Mouse (Mus musculus): ENCODE results near the gene Ifna7.

Ifna7 gene

DNA sequence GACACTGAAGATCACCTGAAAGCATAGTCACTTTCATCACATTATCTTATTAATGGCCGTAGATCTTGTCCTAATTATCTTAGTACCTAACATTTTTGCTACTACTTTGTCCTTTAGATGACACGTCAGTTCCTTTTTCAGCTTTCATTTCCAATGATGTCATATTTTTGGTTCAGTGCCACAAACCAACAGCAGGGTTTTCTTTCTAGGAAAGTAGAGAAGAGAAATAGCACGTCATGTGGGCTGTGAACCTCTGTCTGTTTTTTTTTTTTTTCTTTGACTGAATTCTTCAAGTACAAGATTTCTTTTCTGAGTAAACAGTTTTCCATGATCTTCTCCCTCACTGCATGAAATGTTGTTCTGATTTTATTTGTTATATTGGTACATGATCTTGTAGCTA lies 24.0 kb downstream of the Ifna7 start:
- DNase-seq (ENCODE audit: low read depth, low spot score) = no peak

DNA sequence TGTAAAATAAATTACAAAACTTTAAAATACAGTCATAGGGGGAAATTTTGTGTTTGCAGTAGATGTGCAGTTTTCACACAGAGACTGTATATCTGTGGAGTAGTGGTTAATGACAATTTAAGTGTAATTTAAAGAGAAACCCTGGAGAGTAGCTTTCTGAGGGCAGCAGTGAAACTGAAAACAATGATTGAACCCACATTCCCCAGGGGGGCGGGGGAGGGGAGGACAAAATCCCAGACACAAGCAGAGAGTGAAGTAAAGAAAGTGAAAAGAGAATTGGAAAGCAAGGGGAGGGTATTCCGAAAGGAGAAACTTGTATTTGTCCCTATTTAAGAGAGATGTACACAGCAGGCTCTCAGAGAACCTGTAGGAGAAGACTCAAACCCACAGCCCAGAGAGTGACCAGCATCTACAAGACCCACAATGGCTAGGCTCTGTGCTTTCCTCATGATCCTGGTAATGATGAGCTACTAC lies 25.4 kb downstream of the Ifna7 start, which contains the start of gene Ifna4:
Gene Ifna4, plus strand, starts transcription at position 424 of the 474 bp plus-strand sequence.
- no peak for DNase-seq (ENCODE audit: low read depth, low spot score)

DNA sequence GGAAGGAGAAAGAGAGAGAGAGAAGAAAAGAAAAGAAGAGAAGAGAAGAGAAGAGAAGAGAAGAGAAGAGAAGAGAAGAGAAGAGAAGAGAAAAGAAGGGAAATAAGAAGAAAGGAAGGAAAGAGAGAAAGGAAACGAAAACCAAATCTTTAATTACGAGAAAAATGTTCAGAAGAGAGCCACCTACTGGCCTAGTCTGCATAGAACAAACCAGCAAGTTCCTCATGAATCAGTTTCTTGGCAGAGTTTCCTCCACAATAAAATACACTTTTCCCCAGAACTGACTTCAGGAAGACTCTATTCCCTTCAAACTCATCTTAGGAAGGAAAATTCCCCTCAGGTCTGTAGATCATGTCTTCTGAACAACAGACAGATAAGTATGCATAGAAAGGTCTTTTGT lies 29.3 kb downstream of the Ifna7 start:
- no peak for DNase-seq (ENCODE audit: low read depth, low spot score)

DNA sequence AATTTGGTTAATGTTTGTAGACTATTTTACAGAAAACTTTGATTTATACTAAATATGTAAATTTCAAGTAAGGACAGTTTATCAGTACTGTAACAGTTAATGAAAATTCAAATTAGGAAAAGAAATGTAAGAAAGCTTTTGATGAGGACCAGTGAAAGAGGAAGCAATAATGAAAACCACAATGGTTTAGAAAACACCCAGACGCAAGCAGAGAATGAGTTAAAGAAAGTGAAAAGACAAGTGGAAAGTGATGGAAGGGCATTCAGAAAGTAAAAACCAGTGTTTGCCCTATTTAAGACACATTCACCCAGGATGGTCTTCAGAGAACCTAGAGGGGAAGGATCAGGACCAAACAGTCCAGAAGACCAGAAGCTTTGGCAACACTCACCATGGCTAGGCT lies 33.7 kb downstream of the Ifna7 start, which contains the start of gene Ifna1:
Gene Ifna1, plus strand, starts transcription at position 390 of the 400 bp plus-strand sequence.
- no peak for DNase-seq (ENCODE audit: low read depth, low spot score)

DNA sequence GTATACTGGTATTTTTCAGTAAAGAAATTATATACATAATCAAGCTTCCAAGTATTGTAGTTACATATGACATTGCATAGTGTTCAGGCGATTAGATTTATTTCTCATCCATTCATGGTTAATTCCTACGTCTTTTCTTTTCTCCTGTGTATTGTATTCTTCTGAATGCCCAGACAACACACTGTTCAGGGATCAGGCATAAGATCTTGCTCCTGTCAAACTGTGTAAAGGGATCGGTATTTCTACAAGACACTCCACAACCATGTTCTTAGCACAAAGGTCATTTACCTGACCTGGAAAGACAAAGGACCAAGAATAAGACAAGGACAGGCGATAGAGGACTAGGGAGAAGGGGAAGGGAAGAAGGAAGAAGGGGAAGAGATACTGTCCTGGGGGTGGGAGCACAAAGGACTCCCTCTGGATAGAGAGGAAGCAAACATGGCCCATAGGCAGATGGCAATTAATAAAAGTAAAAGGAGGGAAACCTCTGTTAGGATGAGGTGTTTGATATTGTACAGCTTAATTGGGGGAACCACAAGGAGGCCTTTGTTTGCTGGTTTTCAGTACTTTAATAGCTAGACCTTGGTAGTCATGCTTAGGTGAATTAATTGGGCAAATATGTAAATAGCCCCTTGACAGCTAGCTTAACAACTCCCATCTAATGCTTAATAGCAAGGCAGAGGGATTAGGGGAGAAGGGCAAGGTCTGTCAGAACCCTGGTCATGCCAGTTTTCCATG lies 35.2 kb downstream of the Ifna7 start:
- no peak for DNase-seq (ENCODE audit: low read depth, low spot score)

DNA sequence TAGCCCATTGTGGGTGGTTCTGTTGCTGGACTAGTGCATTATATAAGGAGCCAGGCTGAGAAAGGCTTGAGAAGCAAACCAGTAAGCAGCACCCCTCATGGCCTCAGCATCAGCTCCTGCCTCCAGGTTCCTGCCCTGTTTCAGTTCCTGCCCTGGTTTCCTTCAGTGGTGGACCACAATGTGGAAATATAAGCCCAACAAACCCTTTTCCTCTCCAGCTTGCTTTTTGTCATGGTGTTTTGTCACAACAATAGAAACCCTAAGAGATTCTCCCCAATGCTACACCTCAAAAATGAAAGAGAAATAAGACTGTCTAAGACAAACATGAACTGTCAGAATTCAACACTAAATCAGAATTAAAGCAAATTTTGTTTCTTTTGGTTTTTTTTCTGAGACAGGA lies 43.2 kb downstream of the Ifna7 start:
- no peak for DNase-seq (ENCODE audit: low read depth, low spot score)

DNA sequence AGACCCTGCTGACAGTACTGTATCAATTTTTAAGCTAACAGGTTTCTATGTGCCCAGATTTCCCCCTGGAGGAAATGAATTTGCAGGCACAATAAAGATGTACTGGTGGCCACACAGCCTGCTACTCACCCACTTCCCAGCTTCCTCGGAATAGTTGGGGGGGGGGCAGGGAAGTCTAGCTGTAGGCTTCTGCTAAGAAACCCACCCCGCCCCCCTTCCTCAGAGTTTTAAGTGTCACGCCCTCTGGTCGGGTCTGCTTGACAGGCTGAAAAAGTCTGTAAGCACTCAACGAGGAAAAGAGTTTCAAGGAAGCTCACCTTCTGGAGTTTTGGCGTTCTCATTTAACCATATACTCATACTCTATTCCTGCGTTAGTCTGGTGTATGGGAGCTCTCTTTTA lies 47.3 kb downstream of the Ifna7 start:
- no peak for DNase-seq (ENCODE audit: low read depth, low spot score)

DNA sequence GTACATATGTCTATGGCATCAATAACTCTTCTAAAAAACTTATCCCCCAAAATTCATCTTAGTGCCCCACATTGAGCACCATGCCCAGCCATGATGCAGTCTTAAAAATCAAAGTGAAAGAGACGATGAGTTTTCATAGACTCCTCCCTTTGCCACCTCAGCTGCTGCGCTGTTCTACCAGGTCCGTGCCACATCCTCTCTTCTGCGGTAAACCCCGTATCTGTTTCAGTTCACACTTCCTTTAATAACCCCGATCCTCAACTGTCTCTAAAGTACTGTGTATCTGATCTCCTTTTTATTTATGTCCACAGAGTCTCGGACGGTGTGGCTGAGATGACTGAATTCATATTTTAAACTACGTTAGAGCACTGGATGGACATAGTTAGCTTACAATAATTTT lies 48.6 kb downstream of the Ifna7 start:
- no peak for DNase-seq (ENCODE audit: low read depth, low spot score)

DNA sequence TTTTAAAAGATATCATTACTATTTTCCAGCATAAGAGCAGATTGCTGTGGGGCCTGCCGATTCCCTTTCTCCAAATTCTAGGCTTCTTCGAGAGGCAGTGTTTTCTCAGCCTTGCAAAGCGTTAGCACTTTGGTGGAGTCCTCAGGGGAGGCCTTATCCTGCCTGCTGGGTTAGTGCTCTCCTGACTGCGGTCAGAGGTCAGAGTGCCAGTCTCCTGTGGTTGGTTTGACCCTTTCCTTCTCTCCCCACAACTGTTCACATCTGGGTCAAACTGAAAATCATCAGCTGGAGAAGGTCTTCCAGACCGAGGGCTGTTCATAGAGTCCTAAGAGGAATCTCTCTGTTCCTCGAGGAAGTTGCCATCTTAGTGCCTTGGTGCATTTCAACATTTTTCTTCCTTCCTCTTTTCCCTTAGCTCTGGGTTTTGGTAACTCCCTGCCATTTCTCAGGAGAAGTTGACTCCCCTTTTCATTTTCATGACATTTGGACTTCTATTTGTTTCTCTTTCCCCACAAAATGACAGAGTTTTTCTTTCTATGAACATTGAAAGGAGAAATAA lies 49.1 kb downstream of the Ifna7 start:
- DNase-seq (ENCODE audit: low read depth, low spot score) = no peak
